Mouse (Mus musculus): ENCODE data around the gene Tiam2.

DNA sequence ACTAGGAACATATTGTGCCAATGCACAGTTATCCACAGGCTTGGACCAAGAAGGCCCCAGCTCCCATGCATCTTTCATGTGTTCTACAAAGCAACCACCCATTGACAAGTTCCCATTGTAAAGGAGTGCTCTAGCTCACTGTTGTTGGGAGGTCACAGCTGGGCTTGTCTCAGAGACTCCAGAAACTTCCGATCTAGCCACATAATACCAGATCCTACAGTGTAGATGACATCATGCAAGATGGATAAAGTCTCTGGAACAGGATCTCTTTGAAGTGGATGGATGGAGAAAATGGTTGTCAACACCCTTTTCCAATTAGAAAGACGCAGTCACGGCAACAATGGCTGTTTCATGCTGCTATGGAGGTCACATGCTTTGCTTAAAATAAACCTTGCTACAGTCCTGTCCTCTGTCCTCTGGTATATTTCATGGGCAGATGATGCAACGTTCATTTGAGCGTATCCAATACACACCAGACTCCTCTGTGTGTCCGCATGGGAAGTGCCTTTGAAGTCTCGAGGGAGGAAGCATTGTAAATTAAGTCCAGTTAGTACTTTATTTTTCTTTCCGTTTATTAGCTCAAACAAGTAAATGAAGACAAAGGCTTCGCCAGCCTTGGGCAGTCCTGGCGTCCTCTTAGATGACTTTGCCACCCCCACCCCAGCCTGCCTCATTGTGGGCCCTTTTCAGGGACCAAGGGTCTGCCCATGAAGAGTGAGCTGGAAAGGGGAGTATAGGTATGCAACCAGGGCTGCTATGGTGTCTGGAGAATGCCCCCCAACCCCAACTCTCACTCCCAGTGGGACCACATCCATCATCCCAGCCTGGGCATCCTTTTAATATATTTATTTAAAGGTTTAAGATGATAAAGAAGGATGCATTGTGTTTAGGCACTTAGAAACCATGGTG is 106.5 kb downstream of the Tiam2 start:
- TF ChIP-seq CTCF (IDR thresholded peaks at IDR 0.05; ENCODE audit: borderline replicate concordance, insufficient read depth, low read length) = no peak
- TF ChIP-seq POLR2A (IDR thresholded peaks at IDR 0.05; ENCODE audit: low read depth, low read length) = no peak

Measured in embryonic fibroblast, embryonic 13.5 days (primary cell).